Mouse (Mus musculus) E14TG2a.4 (cell line): ENCODE measurements around the gene Vwa3a.

Source experiments
- CTCF ChIP-seq: conservative IDR thresholded peaks from 2 replicates; pipeline ENCODE4 v1.5.1; 2014; ENCODE audit warnings: low read length
- NANOG ChIP-seq: IDR thresholded peaks from 2 replicates; pipeline ENCODE4 v1.6.1; 2014; ENCODE audit warnings: borderline replicate concordance, low read length, mixed read lengths
- POU5F1 ChIP-seq: IDR thresholded peaks from 2 replicates; pipeline ENCODE4 v1.6.1; 2014; ENCODE audit warnings: low read length, borderline replicate concordance

DNA sequence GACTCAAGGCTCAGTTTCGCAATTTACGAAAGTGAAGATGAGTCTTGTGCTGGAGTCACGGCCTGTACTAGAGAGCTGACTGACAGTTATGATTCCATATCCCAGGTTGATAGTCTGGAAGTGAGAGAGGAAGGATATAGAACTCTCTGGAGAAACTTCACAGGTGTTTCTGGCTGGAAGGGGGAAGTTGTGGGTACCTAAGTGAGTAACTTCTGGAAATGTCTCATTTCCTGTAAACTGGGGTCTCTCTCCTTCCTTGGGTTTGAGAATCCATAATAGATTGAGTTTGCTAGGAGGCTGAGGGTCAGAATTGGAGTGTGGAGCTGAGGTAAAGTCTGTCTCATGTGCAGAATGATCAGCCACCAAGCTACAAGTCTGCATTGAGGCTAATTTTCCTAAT is 111.0 kb downstream of the Vwa3a start:
- TF ChIP-seq CTCF, result no peak
- TF ChIP-seq POU5F1, result no peak
- TF ChIP-seq NANOG, result no peak
